Mouse (Mus musculus): ENCODE data around the gene Gimap5. TPM values are rescaled to one million over a fixed set of nuclear protein-coding genes. Genes with fewer than 3 reads are reported as not detected.

Gimap5 gene
- polyA plus RNA-seq, 1 experiment from 2014 or later, result 5.9 TPM

DNA sequence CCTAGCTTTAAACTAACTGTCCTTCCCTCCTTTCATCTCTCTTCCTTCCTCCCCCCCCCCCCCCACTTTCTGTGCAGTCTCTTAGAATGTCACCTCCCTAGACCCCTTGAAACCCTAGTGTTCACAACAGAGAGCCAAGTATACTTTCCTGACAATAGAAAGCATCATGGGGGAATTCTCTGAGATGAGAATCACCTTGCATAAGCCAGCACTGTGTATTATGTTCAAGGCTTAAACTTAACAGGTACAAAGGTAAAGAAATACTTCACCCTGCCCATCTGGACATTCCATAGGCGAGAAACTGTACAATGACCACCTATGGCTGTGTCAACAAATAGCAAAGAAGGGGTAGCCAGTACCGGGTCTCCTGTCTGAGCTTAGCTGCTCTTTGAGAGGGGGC is 507 bp upstream of the Gimap5 start:
- Histone ChIP-seq H3K9ac (ENCODE audit: low read depth, low read length) (no peak overlapping the region), H3K4me3 (ENCODE audit: low read depth, low read length) (no peak overlapping the region), H3K4me2 (no peak overlapping the region), H3K4me1 (ENCODE audit: control insufficient read depth, insufficient read depth, low read length) (peaks cover 11% of the 10 kb centered on the region), H3K27ac (ENCODE audit: low read depth, low read length) (peak overlapping the region; percentile 84), H3K36me3 (ENCODE audit: control insufficient read depth, insufficient read depth, low read length) (no peaks in the 10 kb centered on the region), H3K27me3 (ENCODE audit: control insufficient read depth, insufficient read depth, low read length) (peaks cover 23% of the 10 kb centered on the region), H3K9me3 (replicated peaks; ENCODE audit: control insufficient read depth, low read length) (no peaks in the 10 kb centered on the region)
- WGBS (ENCODE audit: insufficient replicate concordance), result 48% methylated on average over 2 of the region's 2 CpGs
- no peak for ATAC-seq (replicated peaks; ENCODE audit: insufficient number of reproducible peaks, low FRiP score, low TSS enrichment)

- Histone ChIP-seq H3K4me2 (peak overlapping the region; percentile 20), H3K36me3 (ENCODE audit: control insufficient read depth, insufficient read depth, low read length) (no peaks in the 10 kb centered on the region), H3K27ac (ENCODE audit: low read depth, low read length) (no peak overlapping the region), H3K9me3 (replicated peaks; ENCODE audit: control insufficient read depth, low read length) (no peaks in the 10 kb centered on the region), H3K9ac (ENCODE audit: low read depth, low read length) (no peak overlapping the region), H3K4me3 (ENCODE audit: low read depth, low read length) (no peak overlapping the region), H3K27me3 (ENCODE audit: control insufficient read depth, insufficient read depth, low read length) (peaks cover 10% of the 10 kb centered on the region), H3K4me1 (ENCODE audit: control insufficient read depth, insufficient read depth, low read length) (peaks cover 8% of the 10 kb centered on the region)
- WGBS (ENCODE audit: insufficient replicate concordance), result 46% methylated on average over 7 of the region's 7 CpGs
- no peak for ATAC-seq (replicated peaks; ENCODE audit: insufficient number of reproducible peaks, low FRiP score, low TSS enrichment)
Observed at GRCm38 (mm10) chr6:48747091-48747966, 1.3 kb downstream of the Gimap5 start.

DNA sequence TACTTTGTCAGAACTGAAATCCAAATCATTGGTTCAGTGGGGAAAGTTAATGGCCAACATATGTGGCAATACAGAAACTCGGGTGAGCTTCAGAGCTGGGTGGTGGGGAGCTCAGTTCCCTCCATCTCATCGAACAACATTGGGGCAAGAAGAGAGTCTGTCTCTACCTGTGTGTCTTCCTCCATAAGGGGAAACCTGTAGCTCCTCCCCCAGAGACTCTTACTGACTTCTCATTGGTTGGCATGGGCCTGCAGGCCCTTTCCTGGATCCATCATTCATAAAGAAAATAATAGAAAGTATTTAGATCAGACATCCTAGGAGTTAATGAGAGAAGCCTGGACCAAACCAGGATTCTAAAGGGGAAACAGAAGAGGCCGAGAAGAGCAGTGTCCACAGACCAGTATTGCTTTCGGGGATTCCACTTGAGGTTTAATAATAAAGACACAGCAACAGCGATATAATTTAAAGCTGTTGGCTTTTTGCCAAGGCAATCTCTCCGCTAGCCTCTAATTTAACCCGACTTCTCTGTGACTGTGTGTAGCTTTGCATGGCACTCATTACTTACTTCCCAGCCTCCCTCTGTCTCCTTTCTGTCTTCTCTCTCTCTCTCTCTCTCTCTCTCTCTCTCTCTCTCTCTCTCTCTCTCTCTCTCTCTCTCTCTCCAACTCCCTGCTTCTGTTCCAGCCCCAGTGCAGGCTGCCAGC is 17.7 kb downstream of the Gimap5 start:
- Histone ChIP-seq H3K27me3 (ENCODE audit: control insufficient read depth, insufficient read depth, low read length) (no peaks in the 10 kb centered on the region), H3K4me1 (ENCODE audit: control insufficient read depth, insufficient read depth, low read length) (no peaks in the 10 kb centered on the region), H3K9me3 (replicated peaks; ENCODE audit: control insufficient read depth, low read length) (peaks cover 2% of the 10 kb centered on the region; the same call in 1 of the 2 replicates), H3K9ac (ENCODE audit: low read depth, low read length) (no peak overlapping the region), H3K27ac (ENCODE audit: low read depth, low read length) (no peak overlapping the region), H3K4me2 (no peak overlapping the region), H3K4me3 (ENCODE audit: low read depth, low read length) (no peak overlapping the region), H3K36me3 (ENCODE audit: control insufficient read depth, insufficient read depth, low read length) (no peaks in the 10 kb centered on the region)
- WGBS (ENCODE audit: insufficient replicate concordance), result 82% methylated on average over 7 of the region's 7 CpGs
- ATAC-seq (replicated peaks; ENCODE audit: insufficient number of reproducible peaks, low FRiP score, low TSS enrichment), result no peak

DNA sequence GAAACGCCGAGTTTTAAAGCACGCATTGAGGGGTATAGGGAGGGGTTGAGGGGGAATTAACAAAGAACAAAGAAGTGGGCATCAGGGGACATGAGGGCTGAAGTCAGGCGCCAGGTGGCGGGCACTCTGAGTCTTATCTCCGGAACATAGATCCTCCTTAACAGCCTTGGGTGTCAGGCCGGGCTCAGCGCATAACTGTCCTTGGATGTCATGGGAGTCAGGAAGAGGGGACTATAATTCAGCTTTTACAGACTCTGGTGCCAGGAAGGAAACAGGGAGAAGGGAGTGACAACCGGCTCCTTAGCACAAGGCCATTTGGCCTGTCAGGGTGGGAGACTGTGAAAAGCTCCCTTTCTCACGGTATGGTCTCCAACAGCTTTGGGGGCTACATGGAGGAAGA is 18.5 kb downstream of the Gimap5 start:
- Histone ChIP-seq H3K9ac (ENCODE audit: low read depth, low read length) (no peak overlapping the region), H3K36me3 (ENCODE audit: control insufficient read depth, insufficient read depth, low read length) (no peaks in the 10 kb centered on the region), H3K27ac (ENCODE audit: low read depth, low read length) (no peak overlapping the region), H3K9me3 (replicated peaks; ENCODE audit: control insufficient read depth, low read length) (peaks cover 2% of the 10 kb centered on the region; the same call in 1 of the 2 replicates), H3K4me1 (ENCODE audit: control insufficient read depth, insufficient read depth, low read length) (no peaks in the 10 kb centered on the region), H3K4me3 (ENCODE audit: low read depth, low read length) (no peak overlapping the region), H3K27me3 (ENCODE audit: control insufficient read depth, insufficient read depth, low read length) (no peaks in the 10 kb centered on the region), H3K4me2 (no peak overlapping the region)
- WGBS (ENCODE audit: insufficient replicate concordance), result 87% methylated on average over 10 of the region's 10 CpGs
- ATAC-seq (replicated peaks; ENCODE audit: insufficient number of reproducible peaks, low FRiP score, low TSS enrichment), result no peak

- Histone ChIP-seq H3K4me1 (ENCODE audit: control insufficient read depth, insufficient read depth, low read length) (no peaks in the 10 kb centered on the region), H3K27ac (ENCODE audit: low read depth, low read length) (no peak overlapping the region), H3K9ac (ENCODE audit: low read depth, low read length) (no peak overlapping the region), H3K36me3 (ENCODE audit: control insufficient read depth, insufficient read depth, low read length) (no peaks in the 10 kb centered on the region), H3K9me3 (replicated peaks; ENCODE audit: control insufficient read depth, low read length) (peaks cover 2% of the 10 kb centered on the region; the same call in 1 of the 2 replicates), H3K4me3 (ENCODE audit: low read depth, low read length) (no peak overlapping the region), H3K4me2 (no peak overlapping the region), H3K27me3 (ENCODE audit: control insufficient read depth, insufficient read depth, low read length) (no peaks in the 10 kb centered on the region)
- 65% methylated on average over 9 of the region's 9 CpGs for WGBS (ENCODE audit: insufficient replicate concordance)
- ATAC-seq (replicated peaks; ENCODE audit: insufficient number of reproducible peaks, low FRiP score, low TSS enrichment), result no peak
Observed at GRCm38 (mm10) chr6:48768178-48768869, 22.3 kb downstream of the Gimap5 start.

GRCm38 (mm10) chr6:48768933-48769332 is 22.9 kb downstream of the Gimap5 start:
- H3K9me3 ChIP-seq (replicated peaks; ENCODE audit: control insufficient read depth, low read length), result peaks cover 2% of the 10 kb centered on the region; the same call in 1 of the 2 replicates
- H3K36me3 ChIP-seq (ENCODE audit: control insufficient read depth, insufficient read depth, low read length), result no peaks in the 10 kb centered on the region
- H3K27me3 ChIP-seq (ENCODE audit: control insufficient read depth, insufficient read depth, low read length), result no peaks in the 10 kb centered on the region
- no peaks in the 10 kb centered on the region for H3K4me1 ChIP-seq (ENCODE audit: control insufficient read depth, insufficient read depth, low read length)
- H3K9ac ChIP-seq (ENCODE audit: low read depth, low read length), result no peak overlapping the region
- H3K4me3 ChIP-seq (ENCODE audit: low read depth, low read length), result no peak overlapping the region
- no peak overlapping the region for H3K4me2 ChIP-seq
- H3K27ac ChIP-seq (ENCODE audit: low read depth, low read length), result no peak overlapping the region
- 76% methylated on average over 3 of the region's 3 CpGs for WGBS (ENCODE audit: insufficient replicate concordance)
- ATAC-seq (replicated peaks; ENCODE audit: insufficient number of reproducible peaks, low FRiP score, low TSS enrichment), result no peak

DNA sequence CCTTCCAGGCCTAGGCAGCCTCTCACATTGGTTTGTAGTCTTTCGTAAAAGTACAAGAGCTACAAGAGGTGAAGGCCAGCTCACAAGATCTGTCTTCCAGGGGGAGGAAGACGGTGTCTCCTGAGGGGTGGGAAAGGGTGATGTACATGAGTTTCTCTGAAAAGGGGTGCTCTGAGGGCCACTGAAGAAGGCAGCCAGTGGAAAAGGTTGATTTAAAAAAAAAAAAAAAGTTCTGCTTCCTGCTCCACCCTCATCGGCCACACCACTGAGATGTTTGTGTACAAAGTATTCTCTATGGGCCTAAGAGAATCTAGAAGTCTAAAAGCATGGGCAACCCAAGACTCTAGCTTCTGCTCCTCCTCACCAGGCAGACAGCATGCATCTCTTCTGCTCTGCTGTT is 24.7 kb downstream of the Gimap5 start, which contains the start of gene Gimap3:
Gene Gimap3, minus strand, starts transcription at position 156 of the 400 bp plus-strand sequence.
- Histone ChIP-seq H3K9ac (ENCODE audit: low read depth, low read length) (no peak within 1 kb of the TSS), H3K27ac (ENCODE audit: low read depth, low read length) (no peak within 1 kb of the TSS), H3K27me3 (ENCODE audit: control insufficient read depth, insufficient read depth, low read length) (no peaks in the 10 kb centered on the region), H3K36me3 (ENCODE audit: control insufficient read depth, insufficient read depth, low read length) (no peaks in the 10 kb centered on the region), H3K9me3 (replicated peaks; ENCODE audit: control insufficient read depth, low read length) (no peaks in the 10 kb centered on the region), H3K4me3 (ENCODE audit: low read depth, low read length) (no peak within 1 kb of the TSS), H3K4me2 (no peak within 1 kb of the TSS), H3K4me1 (ENCODE audit: control insufficient read depth, insufficient read depth, low read length) (no peaks in the 10 kb centered on the region)
- ATAC-seq (replicated peaks; ENCODE audit: insufficient number of reproducible peaks, low FRiP score, low TSS enrichment), result no peak
- 85% methylated on average over 3 of the region's 3 CpGs for WGBS (ENCODE audit: insufficient replicate concordance)

DNA sequence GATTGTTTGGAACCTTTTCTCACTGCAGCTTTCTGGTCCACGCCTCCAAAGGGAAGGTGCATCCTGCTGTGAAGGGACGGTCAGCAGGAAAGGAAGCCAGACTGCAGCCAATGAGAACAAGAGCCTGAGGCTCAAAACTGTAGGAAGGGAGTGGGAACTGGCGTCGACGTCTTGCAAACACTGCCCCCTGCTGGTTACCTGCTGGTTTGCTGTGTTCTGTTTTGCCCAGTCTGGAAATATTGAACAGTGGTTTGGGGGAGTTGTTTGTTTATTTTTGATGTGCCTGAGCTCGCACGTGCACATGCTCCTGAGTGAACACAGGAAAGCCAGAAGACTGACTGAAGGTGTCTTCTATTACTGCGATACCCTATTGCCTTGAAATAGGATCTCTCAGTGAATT is 26.0 kb downstream of the Gimap5 start:
- Histone ChIP-seq H3K4me3 (ENCODE audit: low read depth, low read length) (no peak overlapping the region), H3K4me2 (no peak overlapping the region), H3K27ac (ENCODE audit: low read depth, low read length) (no peak overlapping the region), H3K4me1 (ENCODE audit: control insufficient read depth, insufficient read depth, low read length) (no peaks in the 10 kb centered on the region), H3K36me3 (ENCODE audit: control insufficient read depth, insufficient read depth, low read length) (no peaks in the 10 kb centered on the region), H3K27me3 (ENCODE audit: control insufficient read depth, insufficient read depth, low read length) (no peaks in the 10 kb centered on the region), H3K9me3 (replicated peaks; ENCODE audit: control insufficient read depth, low read length) (no peaks in the 10 kb centered on the region), H3K9ac (ENCODE audit: low read depth, low read length) (no peak overlapping the region)
- ATAC-seq (replicated peaks; ENCODE audit: insufficient number of reproducible peaks, low FRiP score, low TSS enrichment), result no peak
- 7% methylated on average over 8 of the region's 8 CpGs for WGBS (ENCODE audit: insufficient replicate concordance)
